Mouse (Mus musculus): Measurements from ENCODE around the gene Tmem234. TPM values are rescaled to one million over a fixed set of nuclear protein-coding genes. Genes with fewer than 3 reads are reported as not detected.

Gene Tmem234
- polyA plus RNA-seq, 1 experiment from 2014 or later, result 104 TPM

DNA sequence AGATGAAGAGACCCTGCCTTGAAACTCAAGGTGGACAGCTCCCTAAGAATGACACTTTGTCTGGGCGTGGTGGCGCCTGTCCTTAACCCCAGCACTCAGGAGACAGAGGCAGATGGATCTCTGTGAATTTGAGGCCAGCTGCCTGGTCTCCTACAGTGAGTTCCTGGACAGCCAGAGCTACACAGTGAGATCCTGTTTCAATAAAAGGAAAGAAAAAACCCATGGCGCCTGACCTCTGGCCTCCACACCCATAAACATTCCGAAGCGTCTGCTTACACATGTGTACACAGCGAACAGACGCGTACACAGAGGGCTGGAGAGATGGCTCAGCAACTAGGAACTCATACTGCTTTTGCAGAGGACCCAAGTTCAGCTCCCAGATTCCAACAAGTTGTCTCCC lies 36.8 kb upstream of the Tmem234 start:
- peak; percentile 48; the same call in 1 of the 2 replicates for ATAC-seq (ENCODE audit: low read depth)

DNA sequence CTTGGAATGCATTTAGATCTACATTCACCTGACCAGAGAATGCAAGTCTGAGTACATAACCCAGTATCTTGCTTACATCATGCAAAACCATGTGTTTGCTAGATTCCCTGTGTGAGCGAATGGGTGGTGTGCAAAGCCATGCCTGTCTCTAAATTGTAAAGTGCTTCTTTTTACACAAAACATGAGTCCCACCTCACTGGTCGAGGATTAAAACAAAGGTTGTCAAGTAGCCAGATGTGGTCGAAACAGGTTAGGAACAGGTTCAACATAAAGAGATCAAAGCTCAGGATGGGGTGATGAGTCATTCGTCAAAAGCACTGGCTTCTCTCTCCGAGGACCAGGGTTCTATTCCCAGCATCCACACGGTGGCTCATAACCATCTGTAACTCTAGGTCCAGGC lies 35.3 kb upstream of the Tmem234 start:
- WGBS (ENCODE audit: insufficient replicate concordance), result 74% methylated on average over 6 of the region's 6 CpGs
- Histone ChIP-seq H3K27ac (ENCODE audit: low read length) (no peak overlapping the region), H3K4me2 (ENCODE audit: low read depth, low read length) (no peak overlapping the region), H3K9ac (ENCODE audit: low read depth, low read length) (no peak overlapping the region), H3K4me1 (ENCODE audit: control insufficient read depth, low read depth, low read length) (peaks cover 3% of the 10 kb centered on the region), H3K36me3 (ENCODE audit: control insufficient read depth, insufficient read depth) (no peaks in the 10 kb centered on the region), H3K9me3 (replicated peaks; ENCODE audit: control insufficient read depth, low read length) (no peaks in the 10 kb centered on the region), H3K4me3 (ENCODE audit: low read depth, low read length) (no peak overlapping the region), H3K27me3 (ENCODE audit: control insufficient read depth, insufficient read depth, low read depth, low read length) (no peaks in the 10 kb centered on the region)
- ATAC-seq (ENCODE audit: low read depth), result no peak

More for the DNA sequence above, 36.8 kb upstream of the Tmem234 start:
- WGBS (ENCODE audit: insufficient replicate concordance), result 76% methylated on average over 8 of the region's 8 CpGs
- Histone ChIP-seq H3K4me1 (ENCODE audit: control insufficient read depth, low read depth, low read length) (peaks cover 3% of the 10 kb centered on the region), H3K36me3 (ENCODE audit: control insufficient read depth, insufficient read depth) (no peaks in the 10 kb centered on the region), H3K4me2 (ENCODE audit: low read depth, low read length) (no peak overlapping the region), H3K9ac (ENCODE audit: low read depth, low read length) (no peak overlapping the region), H3K9me3 (replicated peaks; ENCODE audit: control insufficient read depth, low read length) (no peaks in the 10 kb centered on the region), H3K27me3 (ENCODE audit: control insufficient read depth, insufficient read depth, low read depth, low read length) (no peaks in the 10 kb centered on the region), H3K4me3 (ENCODE audit: low read depth, low read length) (no peak overlapping the region), H3K27ac (ENCODE audit: low read length) (no peak overlapping the region)

GRCm38 (mm10) chr4:129568366-129568765 lies 32.1 kb upstream of the Tmem234 start:
- Histone ChIP-seq H3K4me3 (ENCODE audit: low read depth, low read length) (no peak overlapping the region), H3K36me3 (ENCODE audit: control insufficient read depth, insufficient read depth) (no peaks in the 10 kb centered on the region), H3K4me1 (ENCODE audit: control insufficient read depth, low read depth, low read length) (no peaks in the 10 kb centered on the region), H3K9me3 (replicated peaks; ENCODE audit: control insufficient read depth, low read length) (no peaks in the 10 kb centered on the region), H3K4me2 (ENCODE audit: low read depth, low read length) (no peak overlapping the region), H3K9ac (ENCODE audit: low read depth, low read length) (no peak overlapping the region), H3K27ac (ENCODE audit: low read length) (no peak overlapping the region), H3K27me3 (ENCODE audit: control insufficient read depth, insufficient read depth, low read depth, low read length) (no peaks in the 10 kb centered on the region)
- WGBS (ENCODE audit: insufficient replicate concordance), result 70% methylated on average over 7 of the region's 7 CpGs
- no peak for ATAC-seq (ENCODE audit: low read depth)

- H3K4me3 ChIP-seq (ENCODE audit: low read depth, low read length), result no peak overlapping the region
- WGBS (ENCODE audit: insufficient replicate concordance), result 76% methylated on average over 6 of the region's 6 CpGs
These were observed 30.4 kb upstream of the Tmem234 start for GRCm38 (mm10) chr4:129570028-129570427.

GRCm38 (mm10) chr4:129571551-129572084 lies 28.9 kb upstream of the Tmem234 start:
- Histone ChIP-seq H3K4me2 (ENCODE audit: low read depth, low read length) (no peak overlapping the region), H3K9ac (ENCODE audit: low read depth, low read length) (no peak overlapping the region), H3K27ac (ENCODE audit: low read length) (no peak overlapping the region), H3K27me3 (ENCODE audit: control insufficient read depth, insufficient read depth, low read depth, low read length) (no peaks in the 10 kb centered on the region; the same call in 1 of the 2 replicates), H3K9me3 (replicated peaks; ENCODE audit: control insufficient read depth, low read length) (no peaks in the 10 kb centered on the region), H3K4me1 (ENCODE audit: control insufficient read depth, low read depth, low read length) (peaks cover 3% of the 10 kb centered on the region; the same call in 1 of the 2 replicates), H3K36me3 (ENCODE audit: control insufficient read depth, insufficient read depth) (no peaks in the 10 kb centered on the region), H3K4me3 (ENCODE audit: low read depth, low read length) (no peak overlapping the region)
- WGBS (ENCODE audit: insufficient replicate concordance), result 62% methylated on average over 8 of the region's 8 CpGs
- ATAC-seq (ENCODE audit: low read depth), result no peak

More at GRCm38 (mm10) chr4:129570028-129570427, 30.4 kb upstream of the Tmem234 start:
- Histone ChIP-seq H3K9me3 (replicated peaks; ENCODE audit: control insufficient read depth, low read length) (no peaks in the 10 kb centered on the region), H3K9ac (ENCODE audit: low read depth, low read length) (no peak overlapping the region), H3K27ac (ENCODE audit: low read length) (no peak overlapping the region), H3K4me1 (ENCODE audit: control insufficient read depth, low read depth, low read length) (peaks cover 1% of the 10 kb centered on the region; the same call in 1 of the 2 replicates), H3K4me2 (ENCODE audit: low read depth, low read length) (no peak overlapping the region), H3K27me3 (ENCODE audit: control insufficient read depth, insufficient read depth, low read depth, low read length) (no peaks in the 10 kb centered on the region), H3K36me3 (ENCODE audit: control insufficient read depth, insufficient read depth) (no peaks in the 10 kb centered on the region)
- no peak for ATAC-seq (ENCODE audit: low read depth)

DNA sequence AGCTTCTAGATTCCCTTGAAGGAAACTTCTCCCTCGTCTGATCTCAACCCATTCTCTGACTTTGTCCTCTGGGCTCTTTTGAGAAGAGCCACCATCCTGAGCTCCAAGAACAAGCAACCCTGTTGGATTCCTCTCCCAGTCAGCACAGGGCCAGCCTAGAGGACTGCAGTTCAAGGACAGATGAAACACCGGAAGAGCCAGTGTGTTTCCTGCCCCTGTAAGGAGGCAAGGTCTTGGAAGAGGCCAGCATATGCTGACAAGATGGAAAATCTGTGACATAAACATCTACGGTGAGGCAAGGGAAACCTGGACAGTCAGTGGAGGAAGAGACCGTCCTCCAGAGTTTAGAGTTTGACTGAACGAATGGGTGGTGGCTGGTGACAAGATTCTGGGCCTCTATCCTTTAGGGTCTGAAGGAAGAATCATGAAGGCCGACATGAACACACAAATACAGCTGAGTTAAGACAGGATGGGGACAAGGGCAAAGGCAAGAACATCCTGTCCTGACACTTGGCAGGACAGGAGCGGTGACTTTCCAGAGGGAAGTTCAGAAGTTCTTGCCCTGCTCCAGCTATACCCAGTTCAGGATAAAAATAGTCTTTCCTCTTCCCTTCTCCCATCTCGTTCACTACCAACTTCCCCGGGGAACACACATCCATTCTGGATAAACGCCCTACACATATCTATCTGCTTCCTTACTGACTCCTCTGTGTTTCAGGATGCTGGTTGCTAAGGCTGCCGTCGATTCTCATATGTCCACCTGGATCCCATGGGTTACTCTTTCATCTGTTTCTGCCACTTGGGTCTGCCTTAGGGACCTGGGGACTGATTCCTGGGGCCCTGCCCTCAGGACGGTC lies 28.0 kb upstream of the Tmem234 start:
- 62% methylated on average over 13 of the region's 13 CpGs for WGBS (ENCODE audit: insufficient replicate concordance)
- H3K36me3 ChIP-seq (ENCODE audit: control insufficient read depth, insufficient read depth), result no peaks in the 10 kb centered on the region
- no peak overlapping the region for H3K27ac ChIP-seq (ENCODE audit: low read length)
- H3K4me2 ChIP-seq (ENCODE audit: low read depth, low read length), result no peak overlapping the region
- peak; percentile 39 for ATAC-seq (ENCODE audit: low read depth)
- no peak overlapping the region for H3K4me3 ChIP-seq (ENCODE audit: low read depth, low read length)
- H3K9ac ChIP-seq (ENCODE audit: low read depth, low read length), result no peak overlapping the region
- no peaks in the 10 kb centered on the region for H3K9me3 ChIP-seq (replicated peaks; ENCODE audit: control insufficient read depth, low read length)
- H3K27me3 ChIP-seq (ENCODE audit: control insufficient read depth, insufficient read depth, low read depth, low read length), result peaks cover 4% of the 10 kb centered on the region; the same call in 1 of the 2 replicates
- peaks cover 3% of the 10 kb centered on the region; the same call in 1 of the 2 replicates for H3K4me1 ChIP-seq (ENCODE audit: control insufficient read depth, low read depth, low read length)

DNA sequence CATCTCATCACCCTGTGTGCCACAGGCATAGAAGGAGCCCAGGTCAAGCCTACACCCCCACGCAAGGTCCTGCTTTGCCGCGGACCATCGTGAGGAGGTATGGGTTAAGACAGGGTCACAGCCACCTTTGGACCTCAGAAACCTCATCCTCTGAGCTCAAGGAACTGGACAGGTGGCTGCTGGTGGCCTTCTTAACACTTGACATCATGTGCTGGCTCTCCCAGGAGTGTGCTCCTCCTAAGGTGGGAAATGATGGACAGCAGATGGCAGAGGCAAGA lies 27.4 kb upstream of the Tmem234 start:
- Histone ChIP-seq H3K27me3 (ENCODE audit: control insufficient read depth, insufficient read depth, low read depth, low read length) (peaks cover 4% of the 10 kb centered on the region; the same call in 1 of the 2 replicates), H3K36me3 (ENCODE audit: control insufficient read depth, insufficient read depth) (no peaks in the 10 kb centered on the region), H3K9me3 (replicated peaks; ENCODE audit: control insufficient read depth, low read length) (no peaks in the 10 kb centered on the region), H3K4me2 (ENCODE audit: low read depth, low read length) (no peak overlapping the region), H3K4me3 (ENCODE audit: low read depth, low read length) (no peak overlapping the region), H3K4me1 (ENCODE audit: control insufficient read depth, low read depth, low read length) (peaks cover 3% of the 10 kb centered on the region; the same call in 1 of the 2 replicates), H3K27ac (ENCODE audit: low read length) (no peak overlapping the region), H3K9ac (ENCODE audit: low read depth, low read length) (no peak overlapping the region)
- 92% methylated on average over 4 of the region's 4 CpGs for WGBS (ENCODE audit: insufficient replicate concordance)
- no peak for ATAC-seq (ENCODE audit: low read depth)

- peaks cover 3% of the 10 kb centered on the region; the same call in 1 of the 2 replicates for H3K4me1 ChIP-seq (ENCODE audit: control insufficient read depth, low read depth, low read length)
- H3K9me3 ChIP-seq (replicated peaks; ENCODE audit: control insufficient read depth, low read length), result no peaks in the 10 kb centered on the region
- H3K4me2 ChIP-seq (ENCODE audit: low read depth, low read length), result no peak within 1 kb of the TSS
- 36% methylated on average over 8 of the region's 8 CpGs for WGBS (ENCODE audit: insufficient replicate concordance)
- H3K9ac ChIP-seq (ENCODE audit: low read depth, low read length), result no peak within 1 kb of the TSS
- no peaks in the 10 kb centered on the region for H3K36me3 ChIP-seq (ENCODE audit: control insufficient read depth, insufficient read depth)
- peaks cover 4% of the 10 kb centered on the region; the same call in 1 of the 2 replicates for H3K27me3 ChIP-seq (ENCODE audit: control insufficient read depth, insufficient read depth, low read depth, low read length)
- H3K4me3 ChIP-seq (ENCODE audit: low read depth, low read length), result no peak within 1 kb of the TSS
- H3K27ac ChIP-seq (ENCODE audit: low read length), result no peak within 1 kb of the TSS
- no peak for ATAC-seq (ENCODE audit: low read depth)
These were observed 27.0 kb upstream of the Tmem234 start, which contains the start of gene Lck for GRCm38 (mm10) chr4:129573430-129573829. TSS of gene Lck (minus strand) at chr4:129573641.

Data from liver, embryonic 16.5 days (tissue).